Mouse (Mus musculus): ENCODE data around the gene Gimap5. TPM values are rescaled to one million over a fixed set of nuclear protein-coding genes. Genes with fewer than 3 reads are reported as not detected.

The Gimap5 gene
- polyA plus RNA-seq, 1 experiment from 2014 or later = 5.9 TPM

DNA sequence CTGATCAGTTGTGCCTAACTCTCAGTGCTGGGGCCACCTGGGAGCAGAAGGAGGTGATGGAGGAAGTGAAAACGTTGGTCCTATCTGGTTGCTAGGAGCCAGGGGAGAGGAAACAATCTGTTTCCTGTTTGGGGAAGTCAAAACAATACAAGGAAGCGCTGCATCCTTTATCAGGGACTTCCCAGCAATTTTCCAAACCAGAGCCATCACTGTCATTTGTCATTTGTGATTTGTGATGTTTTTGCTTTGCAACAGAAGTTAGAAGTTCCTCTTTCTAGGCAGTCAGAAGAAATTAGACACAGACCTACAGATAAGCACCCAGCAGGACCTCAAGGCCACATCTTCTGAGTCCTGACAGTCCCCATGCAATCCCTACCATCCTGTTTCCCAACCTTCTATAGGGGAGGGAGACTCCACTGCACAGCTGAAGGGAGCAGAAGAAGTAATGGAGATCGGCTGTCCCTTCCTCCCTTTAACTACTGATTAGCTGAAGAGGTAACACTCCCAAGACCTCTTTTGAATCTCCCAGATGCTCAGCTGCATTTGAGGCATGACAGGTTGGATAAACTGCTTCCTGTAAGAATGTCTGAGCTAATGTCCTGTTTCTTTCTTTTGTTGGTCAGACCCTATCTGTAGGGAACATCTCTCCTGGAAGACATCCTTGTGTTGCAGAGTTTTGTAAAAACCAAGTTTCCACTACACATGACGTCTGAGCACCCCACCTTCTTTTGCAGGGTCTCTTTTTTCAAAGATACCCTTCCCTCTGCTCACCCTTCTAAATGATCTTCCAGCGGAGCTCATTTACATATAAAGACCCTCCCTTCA, 45.5 kb upstream of the Gimap5 start:
- H3K9me3 ChIP-seq (ENCODE audit: low read length) = no peaks in the 10 kb centered on the region
- 24% methylated on average over 5 of the region's 5 CpGs for WGBS (ENCODE audit: insufficient replicate concordance)
- TF ChIP-seq EP300 (IDR thresholded peaks at IDR 0.05; ENCODE audit: low read depth) = peak; percentile 85
- TF ChIP-seq CTCF (IDR thresholded peaks at IDR 0.05; ENCODE audit: low read depth) = no peak
- peak; percentile 69 for ATAC-seq
- no peak overlapping the region for H3K4me3 ChIP-seq (ENCODE audit: low read depth, low read length)
- DNase-seq = peak; percentile 19
- peak overlapping the region; percentile 52 for H3K27ac ChIP-seq (ENCODE audit: low read depth)
- 0 out of 2 replicates have a peak, but pooled peaks cover 2% of the 10 kb centered on the region for H3K36me3 ChIP-seq (replicated peaks; ENCODE audit: insufficient read depth, low read length)
- H3K9ac ChIP-seq (replicated peaks) = no peak overlapping the region
- no peak overlapping the region for H3K4me2 ChIP-seq (ENCODE audit: low read depth, low read length)
- H3K27me3 ChIP-seq (ENCODE audit: insufficient read depth, low read length) = no peaks in the 10 kb centered on the region
- H3K4me1 ChIP-seq (ENCODE audit: insufficient read depth) = peaks cover 14% of the 10 kb centered on the region

GRCm38 (mm10) chr6:48702146-48702545, 43.9 kb upstream of the Gimap5 start:
- TF ChIP-seq EP300 (IDR thresholded peaks at IDR 0.05; ENCODE audit: low read depth) = no peak
- TF ChIP-seq CTCF (IDR thresholded peaks at IDR 0.05; ENCODE audit: low read depth) = no peak
- Histone ChIP-seq H3K4me3 (ENCODE audit: low read depth, low read length) (no peak overlapping the region), H3K4me1 (ENCODE audit: insufficient read depth) (peaks cover 14% of the 10 kb centered on the region), H3K9me3 (ENCODE audit: low read length) (no peaks in the 10 kb centered on the region), H3K4me2 (ENCODE audit: low read depth, low read length) (no peak overlapping the region), H3K27me3 (ENCODE audit: insufficient read depth, low read length) (no peaks in the 10 kb centered on the region), H3K9ac (replicated peaks) (no peak overlapping the region), H3K36me3 (replicated peaks; ENCODE audit: insufficient read depth, low read length) (0 out of 2 replicates have a peak, but pooled peaks cover 2% of the 10 kb centered on the region), H3K27ac (ENCODE audit: low read depth) (no peak overlapping the region)
- no peak for DNase-seq
- no peak for ATAC-seq
- 78% methylated on average over 7 of the region's 7 CpGs for WGBS (ENCODE audit: insufficient replicate concordance)

DNA sequence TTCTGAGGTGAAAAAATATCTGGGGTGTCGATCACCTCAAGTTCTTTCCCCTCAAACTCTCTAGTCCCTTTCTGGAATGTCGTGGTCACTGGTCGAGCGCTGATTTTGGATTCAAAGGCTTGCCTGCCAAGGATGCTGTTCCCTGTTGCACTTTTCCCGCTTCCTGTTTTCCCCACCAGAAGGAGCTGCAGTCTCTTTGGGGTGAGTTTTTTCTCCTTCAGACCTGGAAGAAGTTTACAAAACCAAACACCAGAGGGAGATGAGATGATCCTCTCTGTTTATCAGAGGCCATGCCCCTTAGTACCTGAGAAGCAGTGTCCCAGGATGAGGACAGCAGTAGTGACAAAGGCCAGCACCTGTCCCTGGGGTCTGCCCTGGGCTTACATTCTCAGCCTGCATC, 43.4 kb upstream of the Gimap5 start:
- 74% methylated on average over 5 of the region's 5 CpGs for WGBS (ENCODE audit: insufficient replicate concordance)
- H3K9me3 ChIP-seq (ENCODE audit: low read length) = no peaks in the 10 kb centered on the region
- TF ChIP-seq EP300 (IDR thresholded peaks at IDR 0.05; ENCODE audit: low read depth) (no peak), CTCF (IDR thresholded peaks at IDR 0.05; ENCODE audit: low read depth) (peak; percentile 26; the same call in 1 of the 2 replicates)
- H3K27ac ChIP-seq (ENCODE audit: low read depth) = no peak overlapping the region
- DNase-seq = no peak
- H3K4me1 ChIP-seq (ENCODE audit: insufficient read depth) = peaks cover 14% of the 10 kb centered on the region
- ATAC-seq = no peak
- H3K4me3 ChIP-seq (ENCODE audit: low read depth, low read length) = no peak overlapping the region
- 0 out of 2 replicates have a peak, but pooled peaks cover 2% of the 10 kb centered on the region for H3K36me3 ChIP-seq (replicated peaks; ENCODE audit: insufficient read depth, low read length)
- no peak overlapping the region for H3K4me2 ChIP-seq (ENCODE audit: low read depth, low read length)
- no peak overlapping the region for H3K9ac ChIP-seq (replicated peaks)
- no peaks in the 10 kb centered on the region for H3K27me3 ChIP-seq (ENCODE audit: insufficient read depth, low read length)

- H3K4me2 ChIP-seq (ENCODE audit: low read depth, low read length) = no peak overlapping the region
- no peaks in the 10 kb centered on the region for H3K27me3 ChIP-seq (ENCODE audit: insufficient read depth, low read length)
- H3K4me3 ChIP-seq (ENCODE audit: low read depth, low read length) = no peak overlapping the region
- TF ChIP-seq EP300 (IDR thresholded peaks at IDR 0.05; ENCODE audit: low read depth) (no peak), CTCF (IDR thresholded peaks at IDR 0.05; ENCODE audit: low read depth) (no peak)
- ATAC-seq (no peak), DNase-seq (peak; percentile 2)
- no peak overlapping the region for H3K9ac ChIP-seq (replicated peaks)
- no peaks in the 10 kb centered on the region for H3K9me3 ChIP-seq (ENCODE audit: low read length)
- H3K36me3 ChIP-seq (replicated peaks; ENCODE audit: insufficient read depth, low read length) = 0 out of 2 replicates have a peak, but pooled peaks cover 2% of the 10 kb centered on the region
- peaks cover 12% of the 10 kb centered on the region for H3K4me1 ChIP-seq (ENCODE audit: insufficient read depth)
- H3K27ac ChIP-seq (ENCODE audit: low read depth) = no peak overlapping the region
Measured at GRCm38 (mm10) chr6:48704146-48704545, 41.9 kb upstream of the Gimap5 start.

DNA sequence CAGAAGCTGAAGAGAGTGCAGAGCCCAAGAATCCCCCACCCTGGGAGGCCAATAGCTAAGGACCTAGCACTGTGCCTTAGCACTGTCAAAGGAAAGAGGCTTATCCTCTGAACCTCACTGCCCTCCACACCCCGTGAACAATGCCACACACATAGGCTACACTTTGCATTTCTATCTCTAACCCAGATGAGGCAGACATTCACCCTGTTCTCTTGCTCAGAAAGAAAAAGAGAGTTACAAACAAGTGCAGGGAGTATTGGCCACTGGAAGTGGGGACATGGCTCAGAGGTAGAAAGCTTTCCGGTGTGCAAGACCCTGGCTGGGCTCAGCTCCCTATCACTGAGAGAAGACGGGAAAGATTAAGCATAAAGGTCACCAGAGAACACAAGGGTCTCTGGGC, 39.9 kb upstream of the Gimap5 start:
- H3K4me1 ChIP-seq (ENCODE audit: insufficient read depth) = peaks cover 7% of the 10 kb centered on the region; the same call in 1 of the 2 replicates
- 37% methylated on average over 3 of the region's 3 CpGs for WGBS (ENCODE audit: insufficient replicate concordance)
- ATAC-seq = no peak
- no peak for DNase-seq
- peak overlapping the region; percentile 19 for H3K4me2 ChIP-seq (ENCODE audit: low read depth, low read length)
- peak overlapping the region; percentile 17; the same call in 1 of the 2 replicates for H3K4me3 ChIP-seq (ENCODE audit: low read depth, low read length)
- no peaks in the 10 kb centered on the region for H3K27me3 ChIP-seq (ENCODE audit: insufficient read depth, low read length)
- peak overlapping the region; percentile 23; the same call in 1 of the 2 replicates for H3K27ac ChIP-seq (ENCODE audit: low read depth)
- 0 out of 2 replicates have a peak, but pooled peaks cover 2% of the 10 kb centered on the region for H3K36me3 ChIP-seq (replicated peaks; ENCODE audit: insufficient read depth, low read length)
- TF ChIP-seq EP300 (IDR thresholded peaks at IDR 0.05; ENCODE audit: low read depth) (no peak), CTCF (IDR thresholded peaks at IDR 0.05; ENCODE audit: low read depth) (no peak)
- no peaks in the 10 kb centered on the region for H3K9me3 ChIP-seq (ENCODE audit: low read length)
- no peak overlapping the region for H3K9ac ChIP-seq (replicated peaks)

DNA sequence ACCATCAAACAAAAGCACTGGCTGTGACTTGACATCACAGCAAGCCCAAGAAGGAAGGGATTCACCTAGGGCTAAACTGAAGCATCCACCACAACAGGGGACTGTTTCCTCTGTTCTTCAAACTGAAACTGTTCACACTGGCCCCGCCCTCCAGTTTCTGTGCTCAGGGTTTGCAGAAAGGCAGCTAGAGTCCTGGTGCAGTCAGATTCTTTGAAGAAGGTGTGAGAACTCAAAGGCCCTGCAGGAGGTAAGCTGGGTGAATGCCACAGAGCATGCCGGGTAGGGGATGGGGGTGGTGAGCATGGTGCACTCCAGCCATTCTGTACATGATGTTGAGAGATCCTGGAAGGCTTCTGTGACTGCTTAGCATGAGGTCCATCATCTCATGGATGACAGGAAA, 27.5 kb upstream of the Gimap5 start, which contains the start of the genes Gm28053 and Gimap7:
Gene Gm28053 (plus strand): TSS at position 153 of the 400 bp plus-strand sequence.
Gene Gimap7 (plus strand): TSS at position 167 of the 400 bp plus-strand sequence.
- Histone ChIP-seq H3K27me3 (ENCODE audit: insufficient read depth, low read length) (no peaks in the 10 kb centered on the region), H3K36me3 (replicated peaks; ENCODE audit: insufficient read depth, low read length) (no peaks in the 10 kb centered on the region), H3K4me3 (ENCODE audit: low read depth, low read length) (no peak within 1 kb of the TSS), H3K4me1 (ENCODE audit: insufficient read depth) (no peaks in the 10 kb centered on the region), H3K9ac (replicated peaks) (no peak within 1 kb of the TSS), H3K27ac (ENCODE audit: low read depth) (no peak within 1 kb of the TSS), H3K4me2 (ENCODE audit: low read depth, low read length) (no peak within 1 kb of the TSS), H3K9me3 (ENCODE audit: low read length) (no peaks in the 10 kb centered on the region)
- no peak for ATAC-seq
- 48% methylated on average over 2 of the region's 2 CpGs for WGBS (ENCODE audit: insufficient replicate concordance)
- TF ChIP-seq EP300 (IDR thresholded peaks at IDR 0.05; ENCODE audit: low read depth) (no peak), CTCF (IDR thresholded peaks at IDR 0.05; ENCODE audit: low read depth) (no peak)
- no peak for DNase-seq

All from liver, postnatal 0 days (tissue).